Mouse (Mus musculus): ENCODE results near the gene Atp5d.
"Not testable (repeated sequence)": the region's sequence is repeated elsewhere in the genome, so short reads cannot be mapped to it uniquely, and the experiment has no call there.

Gene Atp5d

GRCm38 (mm10) chr10:80155277-80155676, 16.8 kb downstream of the Atp5d start:
- DNase-seq: no peak

GRCm38 (mm10) chr10:80156002-80156751, 17.7 kb downstream of the Atp5d start:
- no peak for DNase-seq

GRCm38 (mm10) chr10:80156752-80157053, 18.3 kb downstream of the Atp5d start:
- DNase-seq: no peak

- no peak for DNase-seq
These were observed 18.9 kb downstream of the Atp5d start for GRCm38 (mm10) chr10:80157141-80157929.

GRCm38 (mm10) chr10:80158307-80158986, 20.0 kb downstream of the Atp5d start:
- peak; percentile 68 to 77 for DNase-seq

- DNase-seq: peak; percentile 68 to 69
These were observed 20.7 kb downstream of the Atp5d start for GRCm38 (mm10) chr10:80159021-80159560.

- DNase-seq: peak; percentile 98 to 99
These were observed 21.4 kb downstream of the Atp5d start for GRCm38 (mm10) chr10:80159561-80160454.

GRCm38 (mm10) chr10:80160455-80161371, 22.3 kb downstream of the Atp5d start:
- DNase-seq: peak; percentile 98

- peak; percentile 48 to 64 for DNase-seq
These were observed 23.2 kb downstream of the Atp5d start for GRCm38 (mm10) chr10:80161522-80162242.

- DNase-seq: no peak
These were observed 23.8 kb downstream of the Atp5d start for GRCm38 (mm10) chr10:80162243-80162608.

- DNase-seq: peak in 1 of 2 experiments; percentile 20
These were observed 24.4 kb downstream of the Atp5d start for GRCm38 (mm10) chr10:80162716-80163299.

GRCm38 (mm10) chr10:80163721-80164120, 25.3 kb downstream of the Atp5d start:
- DNase-seq: peak; percentile 16 to 35

GRCm38 (mm10) chr10:80164161-80164997, 25.9 kb downstream of the Atp5d start:
- peak; percentile 35 to 39 for DNase-seq

- peak; percentile 97 to 99 for DNase-seq
These were observed 26.5 kb downstream of the Atp5d start for GRCm38 (mm10) chr10:80164998-80165344.

GRCm38 (mm10) chr10:80165392-80166128, 27.1 kb downstream of the Atp5d start, which contains the start of gene Cirbp:
Cirbp (plus strand) TSS chr10:80165985.
- peak; percentile 56 to 61 for DNase-seq

GRCm38 (mm10) chr10:80166136-80166535, 27.7 kb downstream of the Atp5d start:
- DNase-seq: not testable (repeated sequence)

- DNase-seq: peak; percentile 97 to 98
These were observed 29.1 kb downstream of the Atp5d start for GRCm38 (mm10) chr10:80167460-80168037.

Measured in kidney, adult 8-10 months (tissue).